Mouse (Mus musculus) kidney, embryonic 16.5 days (tissue): ENCODE results near the gene Saxo1. TPM values are rescaled to one million over a fixed set of nuclear protein-coding genes. Genes with fewer than 3 reads are reported as not detected.
A peak's percentile ranks its signal among the peaks of the same experiment; 100 is the strongest.

Experiments
- ATAC-seq: fragments of 200-750 bp; cut with Nextera tagmentation; 2 replicates; pipeline ENCODE4 v1.8.0; 2017; ENCODE audit warnings: moderate TSS enrichment; ENCODE audit not compliant: low FRiP score, low TSS enrichment
- H3K27ac ChIP-seq: fragments of 300-500 bp; sonication (generic); 2 replicates; pipeline ENCODE4 v1.5.1; 2014; ENCODE audit warnings: low read length
- H3K27me3 ChIP-seq: fragments of 300-500 bp; sonication (generic); 2 replicates; pipeline ENCODE4 v1.6.1; 2014; ENCODE audit warnings: low read length, control low read depth, mixed read lengths; ENCODE audit not compliant: insufficient read depth
- H3K36me3 ChIP-seq: fragments of 300-500 bp; sonication (generic); 2 replicates; pipeline ENCODE4 v1.6.1; 2014; ENCODE audit warnings: low read length, control low read depth, mixed read lengths; ENCODE audit not compliant: insufficient read depth
- H3K4me1 ChIP-seq: fragments of 300-500 bp; sonication (generic); 2 replicates; pipeline ENCODE4 v1.6.1; 2014; ENCODE audit warnings: low read length, control low read depth, mixed read lengths; ENCODE audit not compliant: insufficient read depth
- H3K4me2 ChIP-seq: fragments of 300-500 bp; sonication (generic); replicated peaks from 2 replicates; pipeline ENCODE4 v1.6.1; 2014; ENCODE audit warnings: low read depth, low read length
- H3K4me3 ChIP-seq: fragments of 300-500 bp; sonication (generic); 2 replicates; pipeline ENCODE4 v1.5.1; 2014; ENCODE audit warnings: mild to moderate bottlenecking, low read length
- H3K9ac ChIP-seq: fragments of 300-500 bp; sonication (generic); replicated peaks from 2 replicates; pipeline ENCODE4 v1.6.1; 2014; ENCODE audit warnings: low read length
- H3K9me3 ChIP-seq: fragments of 300-500 bp; sonication (generic); 2 replicates; pipeline ENCODE4 v1.6.1; 2016; ENCODE audit warnings: low read length, control low read depth
- WGBS: fragments of 180-500 bp; shearing (Covaris S2); extraction: QIAGEN DNeasy Blood & Tissue Kit; methylation state at CpG from one replicate; pipeline ENCODE4 v1.1.7; 2014; 5-methylcytosine and 5-hydroxymethylcytosine counted together
- polyA plus RNA-seq: library from polyadenylated mRNA; unstranded; fragments of >200 nt; fragmentation: Nextera tagmentation; extraction: Ambion mirVana; gene quantifications from 2 replicates; pipeline ENCODE4 v1.2.1, GENCODE M21; 2015

Gene Saxo1
- 0.09 and 0.17 TPM in 2 replicates for polyA plus RNA-seq

DNA sequence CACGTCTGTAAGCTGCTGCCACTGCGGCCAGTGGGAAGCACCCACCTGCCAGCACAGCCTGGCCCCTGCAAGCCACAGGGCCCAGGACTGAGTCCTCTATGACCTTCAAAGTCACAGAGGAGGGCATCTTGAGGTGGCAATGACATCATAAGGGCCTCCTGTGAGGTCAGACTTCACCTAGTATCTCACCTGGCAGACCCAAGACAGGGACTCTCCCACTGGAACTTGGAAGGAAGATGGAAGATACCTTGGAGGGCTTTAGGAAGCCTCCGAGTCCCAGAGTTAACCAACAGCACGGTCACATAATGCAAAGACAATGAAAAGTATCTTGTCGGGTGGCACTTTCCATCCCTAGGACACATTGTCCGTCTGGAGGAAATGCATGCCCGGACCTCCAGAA, at the start of gene Saxo1:
Gene Saxo1 (minus strand): TSS at position 101 of the 400 bp plus-strand sequence.
- Histone ChIP-seq H3K4me1 (no peaks in the 10 kb centered on the region), H3K4me2 (no peak within 1 kb of the TSS), H3K4me3 (no peak within 1 kb of the TSS), H3K9ac (no peak within 1 kb of the TSS), H3K27me3 (no peaks in the 10 kb centered on the region), H3K9me3 (no peaks in the 10 kb centered on the region), H3K36me3 (no peaks in the 10 kb centered on the region), H3K27ac (no peak within 1 kb of the TSS)
- 93% methylated on average over 7 of the region's 7 CpGs for WGBS
- no peak for ATAC-seq

DNA sequence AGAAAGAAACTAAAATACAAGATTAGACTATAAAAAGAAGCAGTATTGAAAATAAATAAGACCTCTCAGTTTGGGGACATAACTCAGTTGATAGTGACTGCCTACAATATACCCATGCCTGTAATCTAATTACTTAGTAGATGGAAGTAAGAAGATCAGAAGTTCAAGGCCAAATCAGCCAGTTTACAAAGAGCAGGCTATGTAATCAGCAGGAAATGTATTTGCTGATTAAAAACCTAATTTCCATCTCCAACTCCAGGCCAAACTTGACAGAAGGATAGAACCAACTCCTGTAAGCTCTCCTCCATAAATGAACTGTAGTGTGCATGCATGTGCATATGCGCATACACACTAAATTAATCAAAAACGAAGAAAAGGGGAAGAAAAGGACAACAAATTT, 33.2 kb upstream of the Saxo1 start:
- H3K4me1 ChIP-seq, result no peaks in the 10 kb centered on the region
- H3K27ac ChIP-seq, result no peak overlapping the region
- ATAC-seq, result no peak
- no peak overlapping the region for H3K9ac ChIP-seq
- no peak overlapping the region for H3K4me2 ChIP-seq
- no peak overlapping the region for H3K4me3 ChIP-seq
- peaks cover 26% of the 10 kb centered on the region for H3K36me3 ChIP-seq
- H3K9me3 ChIP-seq, result no peaks in the 10 kb centered on the region
- WGBS, result 89% methylated on average over 2 of the region's 2 CpGs
- no peaks in the 10 kb centered on the region for H3K27me3 ChIP-seq

DNA sequence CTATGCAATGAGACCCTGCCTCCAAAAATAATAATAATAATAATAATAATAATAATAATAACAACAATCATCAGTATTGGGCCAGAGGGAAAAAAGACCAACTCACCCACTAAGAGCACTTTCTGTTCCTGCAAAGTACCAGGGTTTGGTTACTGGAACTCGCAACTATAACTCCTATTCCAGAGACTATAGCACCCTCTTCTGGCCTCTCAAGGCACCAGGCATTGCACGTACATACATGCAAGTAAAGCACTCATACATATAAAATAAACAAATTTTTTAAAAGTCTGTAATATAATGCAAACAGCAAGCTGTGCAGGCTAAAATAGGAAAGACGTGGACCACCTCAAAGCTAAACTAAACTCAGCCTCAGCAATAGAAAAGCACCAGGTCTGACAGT, 30.1 kb upstream of the Saxo1 start:
- Histone ChIP-seq H3K27me3 (no peaks in the 10 kb centered on the region), H3K9ac (no peak overlapping the region), H3K4me1 (no peaks in the 10 kb centered on the region), H3K27ac (no peak overlapping the region), H3K4me3 (no peak overlapping the region), H3K9me3 (no peaks in the 10 kb centered on the region), H3K4me2 (no peak overlapping the region), H3K36me3 (peaks cover 36% of the 10 kb centered on the region)
- no peak for ATAC-seq
- 94% methylated on average over 3 of the region's 3 CpGs for WGBS

DNA sequence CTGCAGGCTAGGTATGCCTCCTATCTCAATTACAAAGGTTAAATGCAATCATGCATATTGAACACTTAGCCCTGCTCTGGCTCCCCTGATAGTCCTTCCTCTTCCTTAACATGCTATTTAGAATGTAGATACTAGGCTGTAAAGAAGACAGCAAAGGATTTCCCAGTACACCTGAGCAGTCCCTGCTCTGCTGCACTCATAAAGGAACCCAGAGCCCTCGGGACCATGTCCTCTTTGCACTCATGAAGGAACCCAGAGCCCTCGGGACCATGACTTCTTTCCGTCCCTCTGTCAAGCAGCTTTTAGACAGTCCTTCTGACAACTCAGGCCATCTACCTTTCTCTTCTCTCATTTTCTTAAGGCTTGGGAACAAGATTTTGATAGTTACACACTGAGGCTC, 22.5 kb upstream of the Saxo1 start:
- H3K9me3 ChIP-seq, result no peaks in the 10 kb centered on the region

DNA sequence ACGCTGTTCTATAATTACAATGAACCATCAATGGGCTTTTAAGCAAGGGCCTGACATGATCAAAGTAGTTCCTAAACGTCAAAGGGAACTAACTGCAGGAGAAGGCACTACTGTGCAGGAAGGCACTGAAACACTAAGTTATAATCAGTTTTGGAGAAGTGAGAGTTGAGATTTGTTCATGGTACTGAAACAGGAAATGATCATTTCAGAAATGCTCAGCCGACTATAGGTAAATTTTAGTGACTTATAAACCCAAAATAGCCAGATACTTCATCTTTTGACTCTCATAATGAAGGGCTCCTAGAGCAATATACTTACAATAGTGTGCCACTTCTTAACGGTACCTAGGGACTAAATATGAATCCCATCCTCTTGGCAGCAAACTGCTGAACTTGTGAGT, 21.9 kb upstream of the Saxo1 start:
- Histone ChIP-seq H3K4me2 (no peak overlapping the region), H3K9ac (no peak overlapping the region), H3K4me3 (no peak overlapping the region), H3K27ac (no peak overlapping the region), H3K9me3 (no peaks in the 10 kb centered on the region), H3K4me1 (peaks cover 13% of the 10 kb centered on the region), H3K27me3 (no peaks in the 10 kb centered on the region), H3K36me3 (peaks cover 13% of the 10 kb centered on the region)
- 64% methylated on average over 4 of the region's 4 CpGs for WGBS
- no peak for ATAC-seq

More for the DNA sequence above, 22.5 kb upstream of the Saxo1 start:
- no peak for ATAC-seq
- Histone ChIP-seq H3K4me2 (no peak overlapping the region), H3K4me3 (no peak overlapping the region), H3K27ac (no peak overlapping the region), H3K9ac (no peak overlapping the region), H3K27me3 (no peaks in the 10 kb centered on the region), H3K4me1 (peaks cover 13% of the 10 kb centered on the region), H3K36me3 (peaks cover 13% of the 10 kb centered on the region)
- WGBS, result 84% methylated on average over 3 of the region's 3 CpGs

DNA sequence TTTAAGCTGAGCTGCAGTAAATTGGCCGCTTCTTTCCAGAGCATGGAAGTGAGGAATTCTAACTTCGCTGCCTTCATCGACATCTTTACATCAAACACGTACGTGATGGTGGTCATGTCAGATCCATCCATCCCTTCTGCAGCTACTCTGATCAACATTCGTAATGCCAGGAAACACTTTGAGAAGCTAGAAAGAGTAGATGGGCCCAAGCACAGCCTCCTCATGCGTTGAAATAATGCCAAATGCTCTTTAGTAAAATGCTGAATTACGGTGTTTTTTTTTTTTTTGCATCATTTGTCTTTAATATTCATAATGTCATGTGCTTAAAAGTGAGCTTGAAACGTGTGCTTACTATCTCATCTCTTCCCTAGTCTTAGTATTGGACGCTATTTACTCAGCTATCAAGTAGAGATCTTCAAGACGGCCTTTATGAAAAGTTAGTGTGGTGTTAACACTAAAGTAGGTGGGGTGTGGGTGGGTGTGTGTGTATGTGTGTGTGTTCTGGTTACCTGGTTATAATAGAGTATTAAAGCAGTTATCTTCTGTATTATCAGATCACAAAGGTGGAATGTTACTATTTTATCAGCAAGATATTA, 18.6 kb upstream of the Saxo1 start:
- peak overlapping the region; percentile 95 for H3K4me3 ChIP-seq
- H3K4me2 ChIP-seq, result peak overlapping the region; percentile 66
- 7% methylated on average over 11 of the region's 11 CpGs for WGBS
- no peaks in the 10 kb centered on the region for H3K9me3 ChIP-seq
- peaks cover 18% of the 10 kb centered on the region for H3K4me1 ChIP-seq
- H3K36me3 ChIP-seq, result peaks cover 4% of the 10 kb centered on the region; the same call in 1 of the 2 replicates
- H3K27ac ChIP-seq, result peak overlapping the region; percentile 99; the same call in 1 of the 2 replicates
- ATAC-seq, result no peak
- peak overlapping the region; percentile 97 for H3K9ac ChIP-seq
- H3K27me3 ChIP-seq, result no peaks in the 10 kb centered on the region

DNA sequence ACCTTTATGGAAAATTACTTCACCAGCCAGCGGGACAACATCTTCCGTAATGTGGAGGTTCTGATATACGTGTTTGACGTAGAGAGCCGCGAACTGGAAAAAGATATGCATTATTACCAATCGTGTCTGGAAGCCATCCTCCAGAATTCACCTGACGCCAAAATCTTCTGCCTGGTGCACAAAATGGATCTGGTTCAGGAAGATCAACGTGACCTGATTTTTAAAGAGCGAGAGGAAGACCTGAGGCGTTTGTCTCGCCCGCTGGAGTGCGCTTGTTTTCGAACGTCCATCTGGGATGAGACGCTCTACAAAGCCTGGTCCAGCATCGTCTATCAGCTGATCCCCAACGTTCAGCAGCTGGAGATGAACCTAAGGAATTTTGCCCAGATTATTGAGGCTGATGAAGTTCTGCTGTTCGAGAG, 18.0 kb upstream of the Saxo1 start:
- peak overlapping the region; percentile 66 for H3K4me2 ChIP-seq
- peak overlapping the region; percentile 97 for H3K9ac ChIP-seq
- H3K4me3 ChIP-seq, result peak overlapping the region; percentile 95
- under 1% methylated on average over 20 of the region's 20 CpGs for WGBS
- H3K27me3 ChIP-seq, result no peaks in the 10 kb centered on the region
- peak overlapping the region; percentile 99 for H3K27ac ChIP-seq
- no peak for ATAC-seq
- peaks cover 4% of the 10 kb centered on the region; the same call in 1 of the 2 replicates for H3K36me3 ChIP-seq
- H3K9me3 ChIP-seq, result no peaks in the 10 kb centered on the region
- peaks cover 18% of the 10 kb centered on the region for H3K4me1 ChIP-seq

DNA sequence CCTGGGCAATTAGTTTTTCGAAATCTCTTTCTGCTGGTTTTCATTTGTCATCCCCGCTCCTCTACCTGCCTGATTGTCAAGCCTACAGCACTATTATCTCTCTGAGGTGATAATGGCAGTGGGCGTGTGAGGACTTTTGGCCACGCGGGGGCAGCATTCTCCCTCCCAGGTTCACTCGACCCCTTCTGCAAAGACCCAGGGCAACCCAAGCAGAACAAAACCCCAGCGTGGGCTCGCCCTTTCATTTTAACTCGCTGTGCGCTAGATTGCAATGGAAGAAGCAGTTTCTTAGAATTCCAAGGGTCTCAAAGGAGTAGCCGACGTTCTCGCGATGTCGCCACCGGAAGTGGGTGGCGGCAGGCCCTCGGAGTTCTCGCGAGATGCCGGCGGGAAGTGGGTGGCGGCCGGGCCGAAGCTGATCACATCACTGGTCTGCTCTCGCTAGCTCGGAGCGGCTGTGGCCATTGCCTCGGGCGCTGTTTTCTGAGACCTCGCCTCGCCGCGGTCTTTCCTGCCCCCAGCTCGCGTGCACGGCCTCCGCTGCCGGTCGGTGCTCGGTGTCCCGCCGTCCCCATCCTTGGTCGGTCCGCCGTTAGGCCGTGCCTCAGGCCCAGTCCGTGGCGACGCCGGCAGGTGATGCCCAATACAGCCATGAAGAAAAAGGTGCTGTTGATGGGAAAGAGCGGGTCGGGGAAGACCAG, 17.3 kb upstream of the Saxo1 start, which contains the start of gene Rraga:
Gene Rraga (plus strand): TSS at position 386 of the 701 bp plus-strand sequence.
- H3K9ac ChIP-seq, result peak within 1 kb of the TSS; percentile 97
- ATAC-seq, result peak; percentile 98
- peak within 1 kb of the TSS; percentile 66 for H3K4me2 ChIP-seq
- peak within 1 kb of the TSS; percentile 99 for H3K27ac ChIP-seq
- no peaks in the 10 kb centered on the region for H3K27me3 ChIP-seq
- H3K36me3 ChIP-seq, result peaks cover under 1% of the 10 kb centered on the region; the same call in 1 of the 2 replicates
- peak within 1 kb of the TSS; percentile 95 for H3K4me3 ChIP-seq
- WGBS, result under 1% methylated on average over 53 of the region's 53 CpGs
- peaks cover 18% of the 10 kb centered on the region for H3K4me1 ChIP-seq
- H3K9me3 ChIP-seq, result no peaks in the 10 kb centered on the region

DNA sequence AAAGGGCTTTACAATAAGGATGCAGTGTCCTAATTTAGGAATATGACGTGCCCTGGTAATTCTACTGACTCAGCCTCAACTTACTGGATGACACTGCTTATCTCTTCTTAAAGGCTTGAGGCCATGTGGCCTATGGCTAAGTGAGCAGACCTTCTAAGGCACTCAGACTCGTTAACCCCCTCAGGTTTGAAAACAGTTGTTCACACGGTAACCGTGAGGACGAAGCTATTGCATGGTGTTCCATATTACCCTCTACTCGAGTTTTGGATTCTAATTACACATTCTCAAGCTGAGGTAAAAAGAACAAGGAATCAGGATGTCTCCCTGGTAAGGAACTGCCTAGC, 16.8 kb upstream of the Saxo1 start:
- H3K27me3 ChIP-seq, result no peaks in the 10 kb centered on the region
- no peaks in the 10 kb centered on the region for H3K9me3 ChIP-seq
- no peaks in the 10 kb centered on the region for H3K36me3 ChIP-seq
- ATAC-seq, result peak; percentile 33
- peak overlapping the region; percentile 99 for H3K27ac ChIP-seq
- H3K9ac ChIP-seq, result peak overlapping the region; percentile 97
- H3K4me1 ChIP-seq, result peaks cover 18% of the 10 kb centered on the region
- WGBS, result 14% methylated on average over 6 of the region's 6 CpGs
- H3K4me3 ChIP-seq, result peak overlapping the region; percentile 95
- peak overlapping the region; percentile 66 for H3K4me2 ChIP-seq

DNA sequence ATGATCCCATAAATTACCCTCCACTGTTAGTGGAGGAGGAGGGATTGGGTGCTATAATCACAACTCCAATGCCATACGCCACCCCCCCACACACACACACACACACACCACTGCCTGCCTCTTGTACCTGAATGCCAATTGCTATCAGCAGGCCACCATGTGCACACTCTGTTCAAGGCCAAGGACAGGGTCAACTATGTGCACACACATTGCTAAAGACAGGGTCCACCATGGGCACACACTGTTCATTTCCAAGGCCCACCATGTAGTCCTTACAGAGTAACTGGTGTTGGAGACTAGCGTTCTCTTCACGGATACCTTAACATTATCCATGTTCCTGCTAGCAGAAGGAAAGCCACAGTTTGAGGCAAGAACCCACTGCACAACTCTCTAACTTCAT, 2.9 kb upstream of the Saxo1 start:
- H3K9me3 ChIP-seq, result no peaks in the 10 kb centered on the region
- no peak overlapping the region for H3K4me3 ChIP-seq
- 95% methylated on average over 3 of the region's 3 CpGs for WGBS
- H3K27me3 ChIP-seq, result no peaks in the 10 kb centered on the region
- H3K4me1 ChIP-seq, result no peaks in the 10 kb centered on the region
- no peak overlapping the region for H3K4me2 ChIP-seq
- ATAC-seq, result no peak
- H3K36me3 ChIP-seq, result no peaks in the 10 kb centered on the region
- no peak overlapping the region for H3K9ac ChIP-seq
- H3K27ac ChIP-seq, result no peak overlapping the region
